Mouse (Mus musculus): ENCODE measurements at regions not wholly inside any gene's neighbourhood (a gene's known extent, or its start where the extent isn't known, plus 50 kb on each side); places are given as distances from the start of the nearest gene placed in this dataset.

- Histone ChIP-seq H3K4me3 (ENCODE audit: low read depth, low read length) (no peak overlapping the region), H3K4me2 (ENCODE audit: low read depth, severe bottlenecking) (no peak overlapping the region), H3K27me3 (ENCODE audit: control insufficient read depth, insufficient read depth, low read length) (no peaks in the 10 kb centered on the region), H3K36me3 (ENCODE audit: control insufficient read depth, insufficient read depth, low read length) (no peaks in the 10 kb centered on the region), H3K9ac (ENCODE audit: low read length) (no peak overlapping the region), H3K9me3 (ENCODE audit: control insufficient read depth, low read length) (no peaks in the 10 kb centered on the region), H3K4me1 (ENCODE audit: control insufficient read depth, insufficient read depth, low read length) (no peaks in the 10 kb centered on the region), H3K27ac (replicated peaks; ENCODE audit: low read depth, low read length) (no peak overlapping the region)
- 86% methylated on average over 6 of the region's 6 CpGs for WGBS
- no peak for ATAC-seq (ENCODE audit: insufficient number of reproducible peaks, low FRiP score, low TSS enrichment, low read depth)
- no peak for DNase-seq (ENCODE audit: low spot score)
Observed at GRCm38 (mm10) chr9:50024820-50025219, 226.1 kb upstream of the Ncam1 start.

- ATAC-seq (ENCODE audit: insufficient number of reproducible peaks, low FRiP score, low TSS enrichment, low read depth) (no peak), DNase-seq (ENCODE audit: low spot score) (no peak)
- Histone ChIP-seq H3K9ac (ENCODE audit: low read length) (no peak overlapping the region), H3K4me1 (ENCODE audit: control insufficient read depth, insufficient read depth, low read length) (no peaks in the 10 kb centered on the region), H3K4me2 (ENCODE audit: low read depth, severe bottlenecking) (no peak overlapping the region), H3K27ac (replicated peaks; ENCODE audit: low read depth, low read length) (no peak overlapping the region), H3K9me3 (ENCODE audit: control insufficient read depth, low read length) (no peaks in the 10 kb centered on the region), H3K36me3 (ENCODE audit: control insufficient read depth, insufficient read depth, low read length) (no peaks in the 10 kb centered on the region), H3K4me3 (ENCODE audit: low read depth, low read length) (no peak overlapping the region), H3K27me3 (ENCODE audit: control insufficient read depth, insufficient read depth, low read length) (no peaks in the 10 kb centered on the region)
- 88% methylated on average over 4 of the region's 4 CpGs for WGBS
Observed at GRCm38 (mm10) chr9:50013602-50014001, 214.9 kb upstream of the Ncam1 start.

- ATAC-seq (ENCODE audit: insufficient number of reproducible peaks, low FRiP score, low TSS enrichment, low read depth) (0 out of 2 replicates have a peak, but pooled peaks have one; percentile 51), DNase-seq (ENCODE audit: low spot score) (peak; percentile 49)
- WGBS, result 61% methylated on average over 8 of the region's 8 CpGs
- no peak overlapping the region for H3K9ac ChIP-seq (ENCODE audit: low read length)
- H3K36me3 ChIP-seq (ENCODE audit: control insufficient read depth, insufficient read depth, low read length), result no peaks in the 10 kb centered on the region
- H3K4me2 ChIP-seq (ENCODE audit: low read depth, severe bottlenecking), result no peak overlapping the region
- H3K27ac ChIP-seq (replicated peaks; ENCODE audit: low read depth, low read length), result peak overlapping the region; percentile 32; the same call in 1 of the 2 replicates
- H3K4me3 ChIP-seq (ENCODE audit: low read depth, low read length), result no peak overlapping the region
- no peaks in the 10 kb centered on the region for H3K27me3 ChIP-seq (ENCODE audit: control insufficient read depth, insufficient read depth, low read length)
- H3K9me3 ChIP-seq (ENCODE audit: control insufficient read depth, low read length), result no peaks in the 10 kb centered on the region
- H3K4me1 ChIP-seq (ENCODE audit: control insufficient read depth, insufficient read depth, low read length), result 0 out of 2 replicates have a peak, but pooled peaks cover 3% of the 10 kb centered on the region
Observed at GRCm38 (mm10) chr9:50005757-50006576, 207.2 kb upstream of the Ncam1 start.

GRCm38 (mm10) chr9:50002695-50003094 lies 204.0 kb upstream of the Ncam1 start:
- Histone ChIP-seq H3K9me3 (ENCODE audit: control insufficient read depth, low read length) (no peaks in the 10 kb centered on the region), H3K4me3 (ENCODE audit: low read depth, low read length) (no peak overlapping the region), H3K27me3 (ENCODE audit: control insufficient read depth, insufficient read depth, low read length) (no peaks in the 10 kb centered on the region), H3K4me1 (ENCODE audit: control insufficient read depth, insufficient read depth, low read length) (0 out of 2 replicates have a peak, but pooled peaks cover 3% of the 10 kb centered on the region), H3K36me3 (ENCODE audit: control insufficient read depth, insufficient read depth, low read length) (no peaks in the 10 kb centered on the region), H3K4me2 (ENCODE audit: low read depth, severe bottlenecking) (no peak overlapping the region), H3K27ac (replicated peaks; ENCODE audit: low read depth, low read length) (no peak overlapping the region), H3K9ac (ENCODE audit: low read length) (no peak overlapping the region)
- DNase-seq (ENCODE audit: low spot score) (no peak), ATAC-seq (ENCODE audit: insufficient number of reproducible peaks, low FRiP score, low TSS enrichment, low read depth) (no peak)
- 89% methylated on average over 6 of the region's 6 CpGs for WGBS

- Histone ChIP-seq H3K4me3 (ENCODE audit: low read depth, low read length) (no peak overlapping the region), H3K27ac (replicated peaks; ENCODE audit: low read depth, low read length) (no peak overlapping the region), H3K27me3 (ENCODE audit: control insufficient read depth, insufficient read depth, low read length) (no peaks in the 10 kb centered on the region), H3K9me3 (ENCODE audit: control insufficient read depth, low read length) (peaks cover 1% of the 10 kb centered on the region; the same call in 1 of the 2 replicates), H3K9ac (ENCODE audit: low read length) (no peak overlapping the region), H3K4me1 (ENCODE audit: control insufficient read depth, insufficient read depth, low read length) (0 out of 2 replicates have a peak, but pooled peaks cover under 1% of the 10 kb centered on the region), H3K4me2 (ENCODE audit: low read depth, severe bottlenecking) (no peak overlapping the region), H3K36me3 (ENCODE audit: control insufficient read depth, insufficient read depth, low read length) (no peaks in the 10 kb centered on the region)
- 83% methylated on average over 13 of the region's 13 CpGs for WGBS
- DNase-seq (ENCODE audit: low spot score), result no peak
- ATAC-seq (ENCODE audit: insufficient number of reproducible peaks, low FRiP score, low TSS enrichment, low read depth), result no peak
Observed at GRCm38 (mm10) chr9:50000497-50001404, 202.0 kb upstream of the Ncam1 start.

- 87% methylated on average over 1 of the region's 1 CpGs for WGBS
- H3K27me3 ChIP-seq (ENCODE audit: control insufficient read depth, insufficient read depth, low read length), result no peaks in the 10 kb centered on the region
- DNase-seq (ENCODE audit: low spot score) (no peak), ATAC-seq (ENCODE audit: insufficient number of reproducible peaks, low FRiP score, low TSS enrichment, low read depth) (no peak)
- no peak overlapping the region for H3K27ac ChIP-seq (replicated peaks; ENCODE audit: low read depth, low read length)
- peaks cover 3% of the 10 kb centered on the region; the same call in 1 of the 2 replicates for H3K9me3 ChIP-seq (ENCODE audit: control insufficient read depth, low read length)
- no peaks in the 10 kb centered on the region for H3K36me3 ChIP-seq (ENCODE audit: control insufficient read depth, insufficient read depth, low read length)
- H3K4me1 ChIP-seq (ENCODE audit: control insufficient read depth, insufficient read depth, low read length), result no peaks in the 10 kb centered on the region
- no peak overlapping the region for H3K4me3 ChIP-seq (ENCODE audit: low read depth, low read length)
- H3K9ac ChIP-seq (ENCODE audit: low read length), result no peak overlapping the region
- H3K4me2 ChIP-seq (ENCODE audit: low read depth, severe bottlenecking), result no peak overlapping the region
Observed at GRCm38 (mm10) chr9:49999970-50000369, 201.2 kb upstream of the Ncam1 start.

- 33% methylated on average over 3 of the region's 3 CpGs for WGBS
- no peak overlapping the region for H3K27ac ChIP-seq (replicated peaks; ENCODE audit: low read depth, low read length)
- no peak for ATAC-seq (ENCODE audit: insufficient number of reproducible peaks, low FRiP score, low TSS enrichment, low read depth)
Observed at GRCm38 (mm10) chr9:49998101-49998500, 199.4 kb upstream of the Ncam1 start.

GRCm38 (mm10) chr9:49989464-49990271 lies 190.9 kb upstream of the Ncam1 start:
- Histone ChIP-seq H3K4me2 (ENCODE audit: low read depth, severe bottlenecking) (no peak overlapping the region), H3K4me3 (ENCODE audit: low read depth, low read length) (no peak overlapping the region), H3K27ac (replicated peaks; ENCODE audit: low read depth, low read length) (no peak overlapping the region), H3K27me3 (ENCODE audit: control insufficient read depth, insufficient read depth, low read length) (no peaks in the 10 kb centered on the region), H3K4me1 (ENCODE audit: control insufficient read depth, insufficient read depth, low read length) (no peaks in the 10 kb centered on the region), H3K36me3 (ENCODE audit: control insufficient read depth, insufficient read depth, low read length) (no peaks in the 10 kb centered on the region), H3K9me3 (ENCODE audit: control insufficient read depth, low read length) (no peaks in the 10 kb centered on the region), H3K9ac (ENCODE audit: low read length) (no peak overlapping the region)
- no peak for DNase-seq (ENCODE audit: low spot score)
- ATAC-seq (ENCODE audit: insufficient number of reproducible peaks, low FRiP score, low TSS enrichment, low read depth), result no peak
- WGBS, result 63% methylated on average over 14 of the region's 14 CpGs

More at GRCm38 (mm10) chr9:49998101-49998500, 199.4 kb upstream of the Ncam1 start:
- Histone ChIP-seq H3K4me1 (ENCODE audit: control insufficient read depth, insufficient read depth, low read length) (no peaks in the 10 kb centered on the region), H3K4me2 (ENCODE audit: low read depth, severe bottlenecking) (no peak overlapping the region), H3K36me3 (ENCODE audit: control insufficient read depth, insufficient read depth, low read length) (no peaks in the 10 kb centered on the region), H3K9me3 (ENCODE audit: control insufficient read depth, low read length) (peaks cover 3% of the 10 kb centered on the region; the same call in 1 of the 2 replicates), H3K27me3 (ENCODE audit: control insufficient read depth, insufficient read depth, low read length) (no peaks in the 10 kb centered on the region), H3K9ac (ENCODE audit: low read length) (no peak overlapping the region), H3K4me3 (ENCODE audit: low read depth, low read length) (no peak overlapping the region)
- no peak for DNase-seq (ENCODE audit: low spot score)
